Mouse (Mus musculus): Measurements from ENCODE around the gene Slco1a1. TPM values are rescaled to one million over a fixed set of nuclear protein-coding genes. Genes with fewer than 3 reads are reported as not detected.
"Not testable (repeated sequence)": the region's sequence is repeated elsewhere in the genome, so short reads cannot be mapped to it uniquely, and the experiment has no call there.

Slco1a1 gene
- polyA plus RNA-seq (2015; fragmentation: Nextera tagmentation; extraction: Ambion mirVana): not detected in 2 replicates

DNA sequence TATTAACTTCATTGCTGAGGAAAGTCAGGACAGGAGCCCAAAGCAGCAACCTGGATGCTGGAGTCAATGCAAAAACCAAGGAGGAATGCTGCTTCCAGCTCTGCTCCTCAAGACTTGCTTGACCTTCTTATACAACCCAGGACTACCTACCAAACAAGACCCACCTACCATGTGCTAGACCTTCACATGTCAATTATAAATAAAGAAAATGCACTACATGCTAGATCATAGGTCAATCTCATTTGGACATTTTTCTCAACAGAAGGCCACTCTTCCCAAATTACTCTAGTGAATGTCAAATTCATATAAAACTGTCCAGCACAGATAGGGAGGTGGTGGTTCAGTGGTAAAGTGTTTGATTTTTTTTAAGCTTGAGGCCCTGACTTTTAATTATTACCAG, at the start of gene Slco1a1:
Gene Slco1a1 (minus strand): TSS at position 101 of the 400 bp plus-strand sequence.
- ATAC-seq (ENCODE audit: insufficient number of reproducible peaks, insufficient read depth, low FRiP score, low TSS enrichment, low read depth): no peak
- Histone ChIP-seq H3K27me3 (no peaks in the 10 kb centered on the region), H3K36me3 (no peaks in the 10 kb centered on the region), H3K4me2 (no peak within 1 kb of the TSS), H3K9ac (no peak within 1 kb of the TSS), H3K4me3 (no peak within 1 kb of the TSS), H3K9me3 (no peaks in the 10 kb centered on the region), H3K27ac (no peak within 1 kb of the TSS), H3K4me1 (no peaks in the 10 kb centered on the region)

DNA sequence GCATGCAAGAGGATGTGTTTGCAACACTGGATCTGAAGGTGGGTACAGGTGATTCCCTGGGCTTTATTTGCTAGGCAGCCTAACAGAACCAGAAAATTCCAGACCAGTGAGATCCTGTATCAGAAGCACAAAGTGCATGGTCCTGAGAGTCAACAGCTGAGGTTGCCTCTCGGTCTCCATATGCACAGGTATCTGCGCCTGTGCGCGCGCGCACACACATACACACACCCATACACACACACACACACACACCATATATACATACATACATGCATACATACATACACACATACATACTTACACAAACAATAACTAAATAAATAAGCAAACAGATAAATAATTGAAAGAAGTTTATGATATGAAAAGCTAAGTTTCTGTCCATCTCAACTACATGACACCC, 40.0 kb upstream of the Slco1a1 start:
- H3K4me2 ChIP-seq: no peak overlapping the region
- H3K36me3 ChIP-seq: no peaks in the 10 kb centered on the region
- H3K27me3 ChIP-seq: no peaks in the 10 kb centered on the region
- H3K4me1 ChIP-seq: no peaks in the 10 kb centered on the region
- WGBS: 98% methylated on average over 6 of the region's 6 CpGs
- no peak for ATAC-seq (ENCODE audit: insufficient number of reproducible peaks, insufficient read depth, low FRiP score, low TSS enrichment, low read depth)
- no peak overlapping the region for H3K9ac ChIP-seq
- no peak overlapping the region for H3K27ac ChIP-seq
- no peak overlapping the region for H3K4me3 ChIP-seq
- no peaks in the 10 kb centered on the region for H3K9me3 ChIP-seq

DNA sequence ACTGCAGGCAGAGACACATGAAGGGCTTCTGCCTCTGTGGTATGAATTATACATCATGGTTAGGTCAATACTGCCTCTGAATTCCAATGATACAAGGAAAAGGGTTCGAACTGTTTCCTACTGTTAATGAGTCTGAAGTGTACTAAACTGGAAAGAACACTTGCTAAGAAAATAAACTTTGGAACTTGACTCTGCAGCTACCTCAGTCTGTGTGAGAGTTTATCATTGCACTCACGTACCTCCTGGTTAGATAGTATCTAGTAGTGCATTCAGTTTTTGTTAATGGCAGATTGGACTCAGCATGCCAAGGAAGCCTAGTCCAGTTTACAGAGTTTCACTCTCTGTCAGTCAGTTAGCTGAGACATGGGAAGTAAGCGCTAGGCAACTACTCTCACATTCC, 37.9 kb upstream of the Slco1a1 start:
- Histone ChIP-seq H3K27ac (no peak overlapping the region), H3K4me2 (no peak overlapping the region), H3K36me3 (no peaks in the 10 kb centered on the region), H3K4me3 (no peak overlapping the region), H3K27me3 (no peaks in the 10 kb centered on the region), H3K9me3 (no peaks in the 10 kb centered on the region), H3K9ac (no peak overlapping the region), H3K4me1 (no peaks in the 10 kb centered on the region)
- ATAC-seq (ENCODE audit: insufficient number of reproducible peaks, insufficient read depth, low FRiP score, low TSS enrichment, low read depth): no peak
- WGBS: 75% methylated on average over 3 of the region's 3 CpGs

DNA sequence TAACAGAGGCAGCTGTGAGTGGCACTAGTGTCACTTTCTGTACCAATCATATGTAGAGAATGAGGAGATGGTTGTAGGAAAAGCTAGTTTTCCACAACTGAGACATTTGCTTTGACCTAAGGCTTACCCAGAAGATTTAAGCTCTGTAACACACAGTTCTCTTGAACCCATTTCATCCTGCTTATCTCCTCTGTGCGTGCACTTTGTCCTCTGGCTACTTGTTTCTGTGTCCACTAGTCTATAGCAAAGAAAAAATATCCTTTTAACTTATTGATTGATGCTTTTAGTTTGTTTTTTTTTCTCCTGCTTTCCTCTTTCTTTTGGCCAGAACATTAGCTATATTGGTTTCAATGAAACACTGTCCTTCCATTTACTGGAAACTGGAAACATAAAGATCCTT, 15.7 kb upstream of the Slco1a1 start:
- no peaks in the 10 kb centered on the region for H3K9me3 ChIP-seq
- H3K4me3 ChIP-seq: no peak overlapping the region
- H3K9ac ChIP-seq: no peak overlapping the region
- no peaks in the 10 kb centered on the region for H3K27me3 ChIP-seq
- no peak overlapping the region for H3K4me2 ChIP-seq
- no peak for ATAC-seq (ENCODE audit: insufficient number of reproducible peaks, insufficient read depth, low FRiP score, low TSS enrichment, low read depth)
- H3K27ac ChIP-seq: no peak overlapping the region
- no peaks in the 10 kb centered on the region for H3K4me1 ChIP-seq
- no peaks in the 10 kb centered on the region for H3K36me3 ChIP-seq
- 60% methylated on average over 1 of the region's 1 CpGs for WGBS

GRCm38 (mm10) chr6:141961861-141962260, 15.1 kb upstream of the Slco1a1 start:
- no peak overlapping the region for H3K9ac ChIP-seq
- H3K27me3 ChIP-seq: no peaks in the 10 kb centered on the region
- H3K9me3 ChIP-seq: no peaks in the 10 kb centered on the region
- H3K27ac ChIP-seq: no peak overlapping the region
- H3K36me3 ChIP-seq: no peaks in the 10 kb centered on the region
- H3K4me1 ChIP-seq: no peaks in the 10 kb centered on the region
- WGBS: 92% methylated on average over 3 of the region's 3 CpGs
- no peak for ATAC-seq (ENCODE audit: insufficient number of reproducible peaks, insufficient read depth, low FRiP score, low TSS enrichment, low read depth)
- no peak overlapping the region for H3K4me2 ChIP-seq
- H3K4me3 ChIP-seq: no peak overlapping the region

DNA sequence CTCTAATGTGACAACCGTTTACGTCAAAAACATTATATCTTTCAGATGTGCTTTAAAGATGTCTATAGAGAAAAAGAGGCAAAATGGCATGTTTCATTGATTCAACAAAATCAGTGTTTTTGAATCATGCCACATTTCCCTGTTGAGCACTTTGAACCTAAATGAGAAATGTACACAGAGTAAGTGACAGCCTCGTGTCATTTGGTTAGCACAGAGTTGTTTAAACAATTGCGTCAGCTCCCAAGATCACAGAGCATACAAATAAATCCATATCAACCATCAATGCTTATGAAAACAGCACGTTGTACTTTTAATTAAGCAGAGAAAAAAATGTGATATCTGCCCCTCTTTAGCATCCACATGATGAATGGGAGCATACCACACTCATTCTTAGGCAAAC, 13.7 kb upstream of the Slco1a1 start:
- WGBS: 69% methylated on average over 5 of the region's 5 CpGs
- Histone ChIP-seq H3K36me3 (no peaks in the 10 kb centered on the region), H3K27ac (no peak overlapping the region), H3K27me3 (no peaks in the 10 kb centered on the region), H3K9ac (no peak overlapping the region), H3K4me3 (no peak overlapping the region), H3K4me1 (no peaks in the 10 kb centered on the region), H3K4me2 (no peak overlapping the region), H3K9me3 (no peaks in the 10 kb centered on the region)
- no peak for ATAC-seq (ENCODE audit: insufficient number of reproducible peaks, insufficient read depth, low FRiP score, low TSS enrichment, low read depth)

DNA sequence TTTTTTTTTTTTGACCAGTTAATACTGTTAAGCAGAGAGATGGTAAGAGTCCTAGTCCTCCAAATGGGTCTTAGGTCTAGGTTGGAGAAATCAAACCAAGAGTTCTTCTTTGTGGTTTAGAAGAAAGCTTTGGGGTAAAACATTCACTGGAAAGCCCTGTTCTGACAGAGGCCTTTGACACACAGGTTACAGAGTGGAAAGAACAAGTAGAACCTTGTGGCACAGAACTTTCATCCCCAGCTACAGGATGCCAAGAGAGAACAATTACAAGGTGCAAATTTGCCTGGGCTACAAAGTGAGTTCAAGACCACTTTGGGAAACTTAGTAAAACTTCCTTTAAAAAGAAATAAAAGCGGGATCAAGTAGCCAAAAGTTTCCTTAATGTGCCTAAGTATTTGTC, 6.3 kb downstream of the Slco1a1 start:
- Histone ChIP-seq H3K9me3 (no peaks in the 10 kb centered on the region), H3K4me1 (no peaks in the 10 kb centered on the region), H3K27me3 (no peaks in the 10 kb centered on the region), H3K36me3 (no peaks in the 10 kb centered on the region), H3K4me3 (no peak overlapping the region), H3K4me2 (no peak overlapping the region), H3K9ac (no peak overlapping the region), H3K27ac (no peak overlapping the region)
- ATAC-seq (ENCODE audit: insufficient number of reproducible peaks, insufficient read depth, low FRiP score, low TSS enrichment, low read depth): no peak
- 87% methylated on average over 1 of the region's 1 CpGs for WGBS

DNA sequence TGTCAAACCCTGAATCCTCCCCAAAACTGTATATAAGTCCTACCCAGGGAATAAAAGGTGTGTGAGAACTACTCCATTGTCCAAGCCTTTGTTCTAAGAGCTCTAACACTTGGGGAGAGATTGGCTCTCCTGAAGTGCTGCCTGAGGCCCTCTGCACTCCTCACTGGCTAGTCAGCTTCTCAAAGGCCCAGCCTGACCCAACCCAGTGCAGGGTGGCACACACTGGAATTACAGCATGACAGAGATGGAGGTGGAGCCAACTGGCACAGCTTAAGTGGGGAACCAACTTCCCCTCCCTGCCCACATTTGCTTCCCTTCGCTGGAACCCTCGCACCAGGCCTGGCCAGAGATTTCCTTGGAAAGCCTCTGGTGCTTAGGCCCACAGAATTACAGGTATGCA, 48.6 kb downstream of the Slco1a1 start:
- Histone ChIP-seq H3K4me3 (no peak overlapping the region), H3K27ac (no peak overlapping the region), H3K4me1 (no peaks in the 10 kb centered on the region), H3K36me3 (no peaks in the 10 kb centered on the region), H3K9ac (no peak overlapping the region), H3K4me2 (no peak overlapping the region), H3K9me3 (no peaks in the 10 kb centered on the region), H3K27me3 (no peaks in the 10 kb centered on the region)
- ATAC-seq (ENCODE audit: insufficient number of reproducible peaks, insufficient read depth, low FRiP score, low TSS enrichment, low read depth): no peak
- WGBS: 69% methylated on average over 2 of the region's 2 CpGs

GRCm38 (mm10) chr6:141889723-141890122, 57.0 kb downstream of the Slco1a1 start:
- H3K4me1 ChIP-seq: no peaks in the 10 kb centered on the region
- WGBS: 56% methylated on average over 2 of the region's 2 CpGs
- no peak for ATAC-seq (ENCODE audit: insufficient number of reproducible peaks, insufficient read depth, low FRiP score, low TSS enrichment, low read depth)

DNA sequence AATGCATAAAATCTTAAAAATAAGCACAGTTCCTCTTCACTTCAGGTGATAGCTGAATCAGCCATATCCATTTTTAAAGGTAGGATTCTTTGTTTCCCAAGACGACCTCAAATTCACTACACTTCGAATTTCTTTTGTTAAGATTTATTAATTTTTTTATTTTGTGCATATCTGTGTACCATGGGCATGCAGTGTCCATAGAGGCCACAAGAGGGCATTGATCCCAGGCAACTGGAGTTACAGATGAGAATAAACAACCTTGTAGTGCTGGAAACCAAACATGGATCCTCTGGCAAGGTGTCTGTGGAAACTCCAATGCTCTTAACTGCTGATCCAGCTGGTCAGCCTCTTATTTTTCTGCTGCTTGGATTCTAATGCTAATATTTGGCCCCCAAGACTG, 58.5 kb downstream of the Slco1a1 start:
- Histone ChIP-seq H3K4me1 (no peaks in the 10 kb centered on the region), H3K9me3 (no peaks in the 10 kb centered on the region), H3K9ac (no peak overlapping the region), H3K27ac (no peak overlapping the region), H3K4me3 (no peak overlapping the region), H3K27me3 (no peaks in the 10 kb centered on the region), H3K4me2 (no peak overlapping the region), H3K36me3 (no peaks in the 10 kb centered on the region)
- ATAC-seq (ENCODE audit: insufficient number of reproducible peaks, insufficient read depth, low FRiP score, low TSS enrichment, low read depth): no peak
- WGBS: 66% methylated on average over 2 of the region's 2 CpGs

More at GRCm38 (mm10) chr6:141889723-141890122, 57.0 kb downstream of the Slco1a1 start:
- no peak overlapping the region for H3K4me2 ChIP-seq
- H3K27ac ChIP-seq: no peak overlapping the region
- H3K9me3 ChIP-seq: no peaks in the 10 kb centered on the region
- H3K9ac ChIP-seq: no peak overlapping the region
- no peaks in the 10 kb centered on the region for H3K27me3 ChIP-seq
- H3K36me3 ChIP-seq: no peaks in the 10 kb centered on the region
- no peak overlapping the region for H3K4me3 ChIP-seq

DNA sequence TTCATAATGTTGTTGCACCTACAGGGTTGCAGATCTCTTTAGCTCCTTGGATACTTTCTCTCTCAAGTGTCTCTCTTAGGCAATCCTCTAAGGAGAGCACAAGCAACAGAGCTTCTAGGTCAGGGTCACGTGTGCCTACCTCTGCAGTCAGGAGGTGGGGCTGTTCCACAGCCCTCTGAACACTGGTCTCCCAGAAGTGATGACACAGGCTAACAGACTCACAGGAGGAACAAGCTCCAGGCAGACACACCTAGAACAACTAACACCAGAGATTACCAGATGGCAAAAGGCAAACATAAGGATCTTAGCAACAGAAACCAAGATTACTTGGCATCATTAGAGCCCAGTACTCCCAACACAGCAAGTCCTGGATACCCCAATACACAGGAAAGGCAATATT, 64.2 kb downstream of the Slco1a1 start:
- no peak overlapping the region for H3K4me2 ChIP-seq
- H3K27me3 ChIP-seq: no peaks in the 10 kb centered on the region
- H3K4me3 ChIP-seq: no peak overlapping the region
- no peaks in the 10 kb centered on the region for H3K36me3 ChIP-seq
- H3K4me1 ChIP-seq: no peaks in the 10 kb centered on the region
- no peak overlapping the region for H3K27ac ChIP-seq
- H3K9ac ChIP-seq: no peak overlapping the region
- no peak for ATAC-seq (ENCODE audit: insufficient number of reproducible peaks, insufficient read depth, low FRiP score, low TSS enrichment, low read depth)
- H3K9me3 ChIP-seq: no peaks in the 10 kb centered on the region
- 57% methylated on average over 1 of the region's 1 CpGs for WGBS

DNA sequence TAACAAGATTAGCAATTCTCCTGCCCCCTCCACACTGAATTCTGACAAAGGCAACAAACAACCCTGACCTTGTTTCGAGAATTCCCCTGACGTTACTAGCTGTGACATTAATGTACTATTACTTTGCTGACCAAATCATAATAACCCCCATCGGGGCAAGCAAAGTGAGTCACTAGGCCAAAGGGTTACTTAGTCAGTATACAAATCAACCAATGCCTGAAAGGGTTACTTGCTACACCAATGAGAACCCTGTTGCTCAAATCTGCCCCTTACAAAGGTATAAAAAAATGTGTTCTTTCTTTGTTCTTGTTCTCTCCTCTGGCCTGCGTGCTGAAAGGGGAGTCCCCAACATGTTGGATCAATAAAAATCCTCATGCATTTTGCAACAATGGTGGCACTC, 71.0 kb downstream of the Slco1a1 start:
- not testable (repeated sequence) for H3K4me3 ChIP-seq; H3K9me3 ChIP-seq; H3K27me3 ChIP-seq; H3K4me1 ChIP-seq; H3K4me2 ChIP-seq; H3K9ac ChIP-seq; H3K27ac ChIP-seq; ATAC-seq (ENCODE audit: insufficient number of reproducible peaks, insufficient read depth, low FRiP score, low TSS enrichment, low read depth); H3K36me3 ChIP-seq
- 75% methylated on average over 4 of the region's 4 CpGs for WGBS

GRCm38 (mm10) chr6:141871711-141872110, 75.1 kb downstream of the Slco1a1 start:
- Histone ChIP-seq H3K27me3 (no peaks in the 10 kb centered on the region), H3K4me2 (no peak overlapping the region), H3K4me3 (no peak overlapping the region), H3K4me1 (no peaks in the 10 kb centered on the region), H3K9me3 (no peaks in the 10 kb centered on the region), H3K36me3 (no peaks in the 10 kb centered on the region), H3K27ac (no peak overlapping the region), H3K9ac (no peak overlapping the region)
- 81% methylated on average over 2 of the region's 2 CpGs for WGBS
- no peak for ATAC-seq (ENCODE audit: insufficient number of reproducible peaks, insufficient read depth, low FRiP score, low TSS enrichment, low read depth)
